Mouse (Mus musculus): Measurements from ENCODE around the gene Col6a3. TPM values are rescaled to one million over a fixed set of nuclear protein-coding genes. Genes with fewer than 3 reads are reported as not detected.

The Col6a3 gene
- polyA plus RNA-seq, 1 experiment from 2014 or later, result 73.2 TPM

- ATAC-seq, result no peak
- 79% methylated on average over 6 of the region's 6 CpGs for WGBS
- Histone ChIP-seq H3K9me3 (no peaks in the 10 kb centered on the region), H3K4me3 (replicated peaks) (no peak overlapping the region), H3K27ac (no peak overlapping the region), H3K27me3 (replicated peaks) (no peaks in the 10 kb centered on the region), H3K4me2 (replicated peaks) (no peak overlapping the region), H3K9ac (no peak overlapping the region), H3K36me3 (peaks cover 17% of the 10 kb centered on the region; the same call in 1 of the 2 replicates), H3K4me1 (replicated peaks) (no peaks in the 10 kb centered on the region)
Observed at GRCm38 (mm10) chr1:90789506-90789905, 54.3 kb downstream of the Col6a3 start.

- Histone ChIP-seq H3K9ac (no peak overlapping the region), H3K4me3 (replicated peaks) (no peak overlapping the region), H3K4me2 (replicated peaks) (no peak overlapping the region), H3K36me3 (peaks cover 17% of the 10 kb centered on the region), H3K4me1 (replicated peaks) (peaks cover 4% of the 10 kb centered on the region), H3K27ac (no peak overlapping the region), H3K27me3 (replicated peaks) (no peaks in the 10 kb centered on the region), H3K9me3 (no peaks in the 10 kb centered on the region)
- no peak for ATAC-seq
- 94% methylated on average over 1 of the region's 1 CpGs for WGBS
Observed at GRCm38 (mm10) chr1:90780446-90780845, 63.3 kb downstream of the Col6a3 start.

GRCm38 (mm10) chr1:90779072-90779471 lies 64.7 kb downstream of the Col6a3 start:
- H3K36me3 ChIP-seq, result peaks cover 22% of the 10 kb centered on the region
- WGBS, result 92% methylated on average over 7 of the region's 7 CpGs

GRCm38 (mm10) chr1:90775477-90776241 lies 68.1 kb downstream of the Col6a3 start:
- H3K4me2 ChIP-seq (replicated peaks), result peak overlapping the region; percentile 37; the same call in 1 of the 2 replicates
- no peak overlapping the region for H3K9ac ChIP-seq
- ATAC-seq, result peak; percentile 96
- no peaks in the 10 kb centered on the region for H3K9me3 ChIP-seq
- WGBS, result 16% methylated on average over 10 of the region's 10 CpGs
- H3K4me1 ChIP-seq (replicated peaks), result peaks cover 8% of the 10 kb centered on the region
- H3K4me3 ChIP-seq (replicated peaks), result no peak overlapping the region
- no peaks in the 10 kb centered on the region for H3K27me3 ChIP-seq (replicated peaks)
- H3K36me3 ChIP-seq, result peaks cover 10% of the 10 kb centered on the region
- H3K27ac ChIP-seq, result peak overlapping the region; percentile 78

More at GRCm38 (mm10) chr1:90779072-90779471, 64.7 kb downstream of the Col6a3 start:
- Histone ChIP-seq H3K4me3 (replicated peaks) (no peak overlapping the region), H3K4me2 (replicated peaks) (no peak overlapping the region), H3K27ac (no peak overlapping the region), H3K9me3 (no peaks in the 10 kb centered on the region), H3K4me1 (replicated peaks) (peaks cover 8% of the 10 kb centered on the region), H3K9ac (no peak overlapping the region), H3K27me3 (replicated peaks) (no peaks in the 10 kb centered on the region)
- ATAC-seq, result no peak

- no peak overlapping the region for H3K4me2 ChIP-seq (replicated peaks)
- no peaks in the 10 kb centered on the region for H3K27me3 ChIP-seq (replicated peaks)
- H3K9me3 ChIP-seq, result no peaks in the 10 kb centered on the region
- ATAC-seq, result no peak
- no peak overlapping the region for H3K4me3 ChIP-seq (replicated peaks)
- no peak overlapping the region for H3K27ac ChIP-seq
- peaks cover 4% of the 10 kb centered on the region for H3K36me3 ChIP-seq
- no peak overlapping the region for H3K9ac ChIP-seq
- 63% methylated on average over 4 of the region's 4 CpGs for WGBS
- H3K4me1 ChIP-seq (replicated peaks), result peaks cover 15% of the 10 kb centered on the region
Observed at GRCm38 (mm10) chr1:90771172-90771571, 72.6 kb downstream of the Col6a3 start.

GRCm38 (mm10) chr1:90770027-90770426 lies 73.7 kb downstream of the Col6a3 start:
- peak; percentile 49; the same call in 1 of the 2 replicates for ATAC-seq
- Histone ChIP-seq H3K27ac (peak overlapping the region; percentile 59), H3K9ac (no peak overlapping the region), H3K4me1 (replicated peaks) (peaks cover 7% of the 10 kb centered on the region; the same call in 1 of the 2 replicates), H3K27me3 (replicated peaks) (no peaks in the 10 kb centered on the region), H3K4me2 (replicated peaks) (no peak overlapping the region), H3K9me3 (no peaks in the 10 kb centered on the region), H3K4me3 (replicated peaks) (no peak overlapping the region), H3K36me3 (peaks cover under 1% of the 10 kb centered on the region; the same call in 1 of the 2 replicates)
- WGBS, result 40% methylated on average over 7 of the region's 7 CpGs

- Histone ChIP-seq H3K4me1 (replicated peaks) (0 out of 2 replicates have a peak, but pooled peaks cover 6% of the 10 kb centered on the region), H3K36me3 (no peaks in the 10 kb centered on the region), H3K9me3 (no peaks in the 10 kb centered on the region), H3K27ac (peak overlapping the region; percentile 29), H3K4me3 (replicated peaks) (no peak overlapping the region), H3K27me3 (replicated peaks) (no peaks in the 10 kb centered on the region), H3K4me2 (replicated peaks) (no peak overlapping the region), H3K9ac (no peak overlapping the region)
- WGBS, result 31% methylated on average over 7 of the region's 7 CpGs
- no peak for ATAC-seq
Observed at GRCm38 (mm10) chr1:90769301-90769700, 74.5 kb downstream of the Col6a3 start.

GRCm38 (mm10) chr1:90758091-90758673 lies 85.6 kb downstream of the Col6a3 start:
- Histone ChIP-seq H3K36me3 (no peaks in the 10 kb centered on the region), H3K27ac (no peak overlapping the region), H3K9ac (no peak overlapping the region), H3K4me2 (replicated peaks) (no peak overlapping the region), H3K9me3 (no peaks in the 10 kb centered on the region), H3K4me1 (replicated peaks) (peaks cover 4% of the 10 kb centered on the region; the same call in 1 of the 2 replicates), H3K4me3 (replicated peaks) (no peak overlapping the region), H3K27me3 (replicated peaks) (no peaks in the 10 kb centered on the region)
- 39% methylated on average over 4 of the region's 4 CpGs for WGBS
- peak; percentile 51; the same call in 1 of the 2 replicates for ATAC-seq

GRCm38 (mm10) chr1:90753869-90754563 lies 89.8 kb downstream of the Col6a3 start:
- Histone ChIP-seq H3K27me3 (replicated peaks) (no peaks in the 10 kb centered on the region), H3K4me2 (replicated peaks) (no peak overlapping the region), H3K4me3 (replicated peaks) (no peak overlapping the region), H3K9me3 (no peaks in the 10 kb centered on the region), H3K9ac (no peak overlapping the region), H3K27ac (peak overlapping the region; percentile 66), H3K36me3 (no peaks in the 10 kb centered on the region), H3K4me1 (replicated peaks) (peaks cover 16% of the 10 kb centered on the region)
- ATAC-seq, result peak; percentile 59
- 38% methylated on average over 17 of the region's 17 CpGs for WGBS

GRCm38 (mm10) chr1:90751221-90751620 lies 92.5 kb downstream of the Col6a3 start:
- Histone ChIP-seq H3K9me3 (no peaks in the 10 kb centered on the region), H3K36me3 (no peaks in the 10 kb centered on the region), H3K27me3 (replicated peaks) (no peaks in the 10 kb centered on the region), H3K4me2 (replicated peaks) (no peak overlapping the region), H3K4me1 (replicated peaks) (peaks cover 17% of the 10 kb centered on the region), H3K4me3 (replicated peaks) (no peak overlapping the region), H3K9ac (no peak overlapping the region), H3K27ac (peak overlapping the region; percentile 51; the same call in 1 of the 2 replicates)
- WGBS, result 50% methylated on average over 4 of the region's 4 CpGs
- ATAC-seq, result no peak

GRCm38 (mm10) chr1:90750169-90750568 lies 93.6 kb downstream of the Col6a3 start:
- H3K4me3 ChIP-seq (replicated peaks), result no peak overlapping the region
- 0 out of 2 replicates have a peak, but pooled peaks have one; percentile 45 for ATAC-seq
- H3K4me2 ChIP-seq (replicated peaks), result no peak overlapping the region

GRCm38 (mm10) chr1:90748544-90748943 lies 95.2 kb downstream of the Col6a3 start:
- no peak overlapping the region for H3K27ac ChIP-seq
- no peak for ATAC-seq
- peaks cover 24% of the 10 kb centered on the region for H3K4me1 ChIP-seq (replicated peaks)
- H3K27me3 ChIP-seq (replicated peaks), result no peaks in the 10 kb centered on the region
- 77% methylated on average over 4 of the region's 4 CpGs for WGBS
- no peaks in the 10 kb centered on the region for H3K9me3 ChIP-seq
- H3K4me3 ChIP-seq (replicated peaks), result no peak overlapping the region
- no peak overlapping the region for H3K9ac ChIP-seq
- no peak overlapping the region for H3K4me2 ChIP-seq (replicated peaks)
- H3K36me3 ChIP-seq, result no peaks in the 10 kb centered on the region

More at GRCm38 (mm10) chr1:90750169-90750568, 93.6 kb downstream of the Col6a3 start:
- no peak overlapping the region for H3K9ac ChIP-seq
- peaks cover 24% of the 10 kb centered on the region for H3K4me1 ChIP-seq (replicated peaks)
- H3K27me3 ChIP-seq (replicated peaks), result no peaks in the 10 kb centered on the region
- H3K36me3 ChIP-seq, result no peaks in the 10 kb centered on the region
- WGBS, result 61% methylated on average over 8 of the region's 8 CpGs
- H3K27ac ChIP-seq, result 0 out of 2 replicates have a peak overlapping the region, but pooled peaks have one; percentile 23
- no peaks in the 10 kb centered on the region for H3K9me3 ChIP-seq

Data from intestine, embryonic 15.5 days (tissue).